Mouse (Mus musculus) cerebellum, adult 2 months (tissue): ENCODE results near the gene Acsm5. TPM values are rescaled to one million over a fixed set of nuclear protein-coding genes. Genes with fewer than 3 reads are reported as not detected.
"Not testable (repeated sequence)": the region's sequence is repeated elsewhere in the genome, so short reads cannot be mapped to it uniquely, and the experiment has no call there.

Source experiments
- DNase-seq, 2 experiments: peaks; one replicate each; pipeline ENCODE4 v3.0.0; 2021
- H3K27ac ChIP-seq: fragments of 200-500 bp; 2 replicates; pipeline ENCODE4 v1.5.1; 2012; ENCODE audit warnings: low read length, control low read depth, inconsistent platforms; ENCODE audit not compliant: insufficient read depth
- H3K27me3 ChIP-seq: fragments of 200-500 bp; 2 replicates; pipeline ENCODE4 v1.6.1; 2012; ENCODE audit warnings: inconsistent platforms, mild to moderate bottlenecking, low read length, moderate library complexity; ENCODE audit not compliant: control insufficient read depth, insufficient read depth
- H3K4me1 ChIP-seq: fragments of 200-500 bp; 2 replicates; pipeline ENCODE4 v1.6.1; 2011; ENCODE audit warnings: low read length; ENCODE audit not compliant: control insufficient read depth, insufficient read depth
- H3K4me3 ChIP-seq: fragments of 200-500 bp; replicated peaks from 2 replicates; pipeline ENCODE3; 2011; ENCODE audit warnings: mild to moderate bottlenecking, low read depth, low read length, control low read depth; ENCODE audit not compliant: insufficient read depth
- CTCF ChIP-seq: fragments of 200-500 bp; IDR thresholded peaks from 2 replicates; pipeline ENCODE4 v1.5.1; 2011; ENCODE audit warnings: low read depth, mild to moderate bottlenecking, control low read depth, low read length, moderate library complexity, borderline replicate concordance; ENCODE audit not compliant: insufficient read depth
- POLR2A ChIP-seq: fragments of 200-500 bp; IDR thresholded peaks from 2 replicates; pipeline ENCODE4 v1.6.1; 2011; ENCODE audit warnings: low read length, control low read depth, borderline replicate concordance; ENCODE audit not compliant: insufficient read depth
- WGBS: fragments of 180-500 bp; shearing (Covaris S2); methylation state at CpG from one replicate; pipeline ENCODE4 v1.1.7; 2018; 5-methylcytosine and 5-hydroxymethylcytosine counted together
- polyA plus RNA-seq: library from polyadenylated mRNA; depleted of rRNA; stranded (reverse); fragments of >200 nt; gene quantifications from 2 replicates; pipeline ENCODE4 v1.2.3, GENCODE M21; 2012; rRNA removed

Gene Acsm5
- polyA plus RNA-seq, 1 experiment: 1.1 TPM

GRCm38 (mm10) chr7:119550471-119551222, 31.4 kb downstream of the Acsm5 start:
- no peak for TF ChIP-seq POLR2A
- TF ChIP-seq CTCF: no peak
- H3K4me1 ChIP-seq: no peaks in the 10 kb centered on the region
- H3K27ac ChIP-seq: no peak overlapping the region
- DNase-seq: no peak
- no peaks in the 10 kb centered on the region for H3K27me3 ChIP-seq
- H3K4me3 ChIP-seq: no peak overlapping the region
- WGBS: 89% methylated on average over 3 of the region's 3 CpGs

GRCm38 (mm10) chr7:119554040-119554439, 34.8 kb downstream of the Acsm5 start, which contains the start of gene Acsm2:
Gene Acsm2, plus strand, starts transcription at chr7:119554340.
- no peaks in the 10 kb centered on the region for H3K27me3 ChIP-seq
- 85% methylated on average over 1 of the region's 1 CpGs for WGBS
- H3K27ac ChIP-seq: no peak within 1 kb of the TSS
- no peak within 1 kb of the TSS for H3K4me3 ChIP-seq
- no peaks in the 10 kb centered on the region for H3K4me1 ChIP-seq
- no peak for TF ChIP-seq POLR2A
- no peak for DNase-seq

- no peaks in the 10 kb centered on the region for H3K27me3 ChIP-seq
Measured at GRCm38 (mm10) chr7:119559789-119560451, 40.7 kb downstream of the Acsm5 start.

GRCm38 (mm10) chr7:119560452-119560835, 41.2 kb downstream of the Acsm5 start:
- WGBS: 87% methylated on average over 3 of the region's 3 CpGs
- TF ChIP-seq POLR2A (no peak), CTCF (no peak)
- Histone ChIP-seq H3K27ac (no peak overlapping the region), H3K4me3 (no peak overlapping the region), H3K27me3 (no peaks in the 10 kb centered on the region), H3K4me1 (no peaks in the 10 kb centered on the region)
- DNase-seq: no peak

More at GRCm38 (mm10) chr7:119559789-119560451, 40.7 kb downstream of the Acsm5 start:
- Histone ChIP-seq H3K4me3 (no peak overlapping the region), H3K4me1 (no peaks in the 10 kb centered on the region), H3K27ac (no peak overlapping the region)
- TF ChIP-seq CTCF: no peak
- WGBS: 69% methylated on average over 3 of the region's 3 CpGs
- no peak for DNase-seq

- DNase-seq: no peak
- TF ChIP-seq POLR2A: no peak
- TF ChIP-seq CTCF: no peak
- 46% methylated on average over 4 of the region's 4 CpGs for WGBS
- Histone ChIP-seq H3K4me3 (no peak overlapping the region), H3K27me3 (no peaks in the 10 kb centered on the region), H3K4me1 (no peaks in the 10 kb centered on the region), H3K27ac (no peak overlapping the region)
Measured at GRCm38 (mm10) chr7:119561441-119561840, 42.2 kb downstream of the Acsm5 start.

GRCm38 (mm10) chr7:119562476-119562875, 43.2 kb downstream of the Acsm5 start:
- H3K4me3 ChIP-seq, H3K4me1 ChIP-seq, H3K27me3 ChIP-seq, DNase-seq, H3K27ac ChIP-seq: not testable (repeated sequence)
- 84% methylated on average over 2 of the region's 2 CpGs for WGBS

- no peak for DNase-seq
- 86% methylated on average over 3 of the region's 3 CpGs for WGBS
- TF ChIP-seq POLR2A: no peak
- TF ChIP-seq CTCF: no peak
- H3K4me1 ChIP-seq: no peaks in the 10 kb centered on the region
- no peak overlapping the region for H3K4me3 ChIP-seq
- no peak overlapping the region for H3K27ac ChIP-seq
- H3K27me3 ChIP-seq: no peaks in the 10 kb centered on the region
Measured at GRCm38 (mm10) chr7:119594530-119595107, 75.4 kb downstream of the Acsm5 start.

Other genes with a start within 250 kb of the Acsm5 start
- not detected in 2 replicates for gene Gp2, start 60.2 kb upstream of the Acsm5 start, polyA plus RNA-seq
- not detected in 2 replicates for gene Umod, start 40.2 kb upstream of the Acsm5 start, polyA plus RNA-seq
- not detected in 2 replicates for gene Pdilt, start 4.0 kb downstream of the Acsm5 start, polyA plus RNA-seq
- gene Acsm2, start 34.9 kb downstream of the Acsm5 start, polyA plus RNA-seq: not detected in 2 replicates
- not detected in 2 replicates for gene Acsm1, start 87.6 kb downstream of the Acsm5 start, polyA plus RNA-seq
- gene Acsm4, start 170.6 kb downstream of the Acsm5 start, polyA plus RNA-seq: not detected in 2 replicates
- gene Thumpd1, start 201.3 kb downstream of the Acsm5 start, polyA plus RNA-seq: 27.9 and 28.4 TPM in 2 replicates
- 0.10 and 0.23 TPM in 2 replicates for gene Acsm3, start 241.5 kb downstream of the Acsm5 start, polyA plus RNA-seq